Mouse (Mus musculus): Measurements from ENCODE around the gene Thtpa.

DNA sequence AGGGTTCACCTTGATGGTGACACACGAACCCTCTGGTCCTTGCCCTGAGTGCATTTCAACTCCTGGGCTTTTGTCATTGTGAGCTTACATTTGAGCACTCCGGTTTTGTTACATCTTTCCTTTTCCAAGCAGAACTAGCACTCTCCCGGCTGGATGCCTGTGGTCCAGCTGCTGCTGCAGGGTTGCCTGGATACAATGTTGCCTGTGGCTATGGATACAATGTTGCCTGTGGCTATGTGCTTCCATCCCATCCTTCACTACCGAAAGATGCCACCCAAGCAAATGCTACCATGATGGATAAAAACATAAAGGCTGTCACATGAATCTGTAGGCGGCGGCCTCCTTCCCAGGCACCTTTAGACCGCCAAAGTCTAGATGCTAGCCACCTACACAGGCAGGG, 31.9 kb downstream of the Thtpa start:
- TF ChIP-seq CTCF (IDR thresholded peaks at IDR 0.05; ENCODE audit: control insufficient read depth, insufficient read depth, insufficient read length) (no peak), MYOD1 (IDR thresholded peaks at IDR 0.05; ENCODE audit: control insufficient read depth, insufficient read length, low read depth) (no peak)
